Mouse (Mus musculus) kidney, postnatal 10 days (tissue): Measurements from ENCODE around the gene Slc16a8.

Experiments
- DNase-seq: peaks from one replicate; pipeline ENCODE4 v3.0.0; 2021; ENCODE audit warnings: mixed read lengths

The Slc16a8 gene

DNA sequence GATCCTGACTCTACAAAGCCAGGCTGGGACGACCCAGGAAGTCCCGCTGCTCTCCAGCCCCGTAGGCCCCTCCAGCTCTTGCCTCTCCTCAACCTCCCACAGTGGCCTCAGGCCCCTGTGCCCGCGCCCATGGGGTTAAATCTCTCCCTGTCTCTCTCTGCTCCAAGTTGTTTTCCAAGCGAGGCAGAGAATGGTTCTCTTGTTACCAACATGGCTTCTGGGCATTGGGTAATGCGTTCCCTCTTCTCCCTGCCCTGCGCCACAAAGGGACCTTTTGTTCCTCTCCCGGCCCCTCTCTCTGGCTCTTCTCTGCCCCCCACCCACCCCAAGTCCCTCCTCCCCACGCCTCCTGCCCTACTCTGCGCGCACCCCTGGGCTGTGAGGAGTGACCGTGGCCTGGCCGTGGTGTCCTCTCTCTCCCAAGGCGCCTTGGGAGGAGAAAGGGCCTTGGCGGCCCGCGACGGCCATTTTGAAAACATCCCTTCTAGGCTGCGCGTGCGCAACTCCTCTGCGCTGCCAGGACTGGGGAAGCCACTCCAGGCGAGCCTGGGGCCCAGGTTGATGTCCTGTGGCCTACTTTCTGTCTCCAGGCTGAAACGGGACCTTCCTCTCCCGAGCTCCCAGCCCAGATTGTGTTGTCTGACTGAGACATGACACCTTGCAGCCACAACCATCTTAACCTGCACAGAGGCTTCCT, 41.7 kb downstream of the Slc16a8 start:
- DNase-seq: no peak

DNA sequence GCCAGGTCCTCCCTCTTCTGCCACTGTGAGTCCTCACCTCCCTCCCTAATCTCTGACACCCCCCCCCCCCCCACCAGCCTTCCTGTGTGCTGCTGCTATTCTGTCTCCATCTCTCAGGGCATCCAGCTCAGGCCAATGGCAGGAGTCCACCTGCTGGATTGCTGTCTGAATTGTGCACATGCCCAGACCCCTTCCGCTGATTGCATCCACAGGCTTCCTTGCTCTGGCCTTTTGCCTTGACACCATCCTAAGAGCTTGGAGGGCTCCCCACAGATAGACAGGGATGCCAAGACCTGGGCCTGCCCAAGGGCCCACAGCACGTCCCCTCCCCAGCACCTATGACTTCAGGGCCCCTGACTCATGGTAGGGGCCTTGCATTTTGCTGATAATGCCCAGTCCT, 44.2 kb downstream of the Slc16a8 start:
- no peak for DNase-seq

DNA sequence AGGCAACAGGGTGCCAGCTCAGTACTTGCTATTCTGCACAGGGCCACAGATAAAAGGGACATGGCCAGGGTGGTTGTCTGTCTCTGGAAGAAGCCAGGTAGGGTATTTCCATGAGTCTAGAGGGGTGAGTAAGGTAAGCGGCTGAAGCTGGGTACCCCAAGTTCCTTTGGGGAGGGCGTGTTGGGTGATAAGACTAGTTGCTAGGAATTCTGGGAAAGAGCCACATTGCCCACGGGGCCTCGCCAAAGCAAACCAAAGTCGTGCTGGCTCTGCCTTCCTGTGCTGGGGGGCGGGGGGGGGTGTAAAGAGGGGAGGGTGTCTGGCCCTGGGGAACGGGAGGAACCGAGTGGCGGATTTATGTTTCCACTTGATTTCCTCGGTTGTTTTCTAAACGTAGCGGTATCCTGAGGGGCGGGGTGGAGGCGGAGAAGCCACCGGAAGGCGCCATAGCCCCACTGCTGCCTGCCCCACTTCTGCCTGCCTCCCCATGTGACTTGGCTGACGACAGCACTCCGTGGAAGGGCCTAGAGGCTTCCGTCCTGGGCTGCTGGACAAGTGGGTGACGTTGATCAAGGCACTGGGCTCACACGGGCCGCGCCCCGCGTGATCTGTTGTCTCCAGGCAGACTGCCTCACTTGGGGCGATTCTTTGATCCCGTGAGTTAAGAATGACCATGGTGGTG, 45.7 kb downstream of the Slc16a8 start:
- peak; percentile 69 for DNase-seq

DNA sequence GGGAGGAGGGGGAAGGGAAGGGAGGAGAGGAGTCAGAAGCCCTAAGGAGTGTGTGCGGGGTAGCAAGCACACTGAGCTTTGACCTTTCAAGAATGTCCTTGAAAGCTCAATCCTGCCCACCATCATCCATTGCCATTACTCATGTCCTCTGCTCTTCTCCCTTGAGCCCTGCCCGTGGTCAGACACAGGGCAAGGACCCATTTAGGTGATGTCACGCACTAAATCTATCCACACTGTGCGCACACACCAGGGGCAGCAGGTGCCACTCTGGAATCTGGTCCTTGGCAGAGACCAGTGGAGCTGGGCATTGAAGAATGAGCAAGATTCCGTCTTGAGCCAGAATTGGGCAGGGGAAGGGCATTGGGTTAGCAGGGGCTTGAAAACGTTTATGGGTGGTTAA, 46.4 kb downstream of the Slc16a8 start:
- DNase-seq: no peak

DNA sequence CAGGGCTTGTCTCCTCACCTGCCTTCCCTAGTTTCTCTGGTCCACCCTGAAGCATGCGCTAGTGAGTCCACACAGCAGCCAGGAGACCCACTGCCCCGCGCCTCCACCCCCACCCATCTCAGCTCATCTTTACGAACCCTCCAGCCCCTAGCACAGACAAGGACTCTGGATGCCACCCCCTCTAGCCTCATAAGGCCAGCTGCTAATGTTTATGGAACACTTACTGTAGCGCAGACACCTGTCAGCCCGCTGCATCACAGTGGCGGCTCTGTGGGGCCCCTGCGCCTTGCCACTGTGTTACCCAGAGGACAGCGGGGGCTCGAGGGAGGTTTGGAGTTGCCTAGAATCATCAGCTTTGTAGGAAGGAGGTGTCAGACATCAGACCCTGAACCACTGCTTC, 52.0 kb downstream of the Slc16a8 start:
- no peak for DNase-seq

DNA sequence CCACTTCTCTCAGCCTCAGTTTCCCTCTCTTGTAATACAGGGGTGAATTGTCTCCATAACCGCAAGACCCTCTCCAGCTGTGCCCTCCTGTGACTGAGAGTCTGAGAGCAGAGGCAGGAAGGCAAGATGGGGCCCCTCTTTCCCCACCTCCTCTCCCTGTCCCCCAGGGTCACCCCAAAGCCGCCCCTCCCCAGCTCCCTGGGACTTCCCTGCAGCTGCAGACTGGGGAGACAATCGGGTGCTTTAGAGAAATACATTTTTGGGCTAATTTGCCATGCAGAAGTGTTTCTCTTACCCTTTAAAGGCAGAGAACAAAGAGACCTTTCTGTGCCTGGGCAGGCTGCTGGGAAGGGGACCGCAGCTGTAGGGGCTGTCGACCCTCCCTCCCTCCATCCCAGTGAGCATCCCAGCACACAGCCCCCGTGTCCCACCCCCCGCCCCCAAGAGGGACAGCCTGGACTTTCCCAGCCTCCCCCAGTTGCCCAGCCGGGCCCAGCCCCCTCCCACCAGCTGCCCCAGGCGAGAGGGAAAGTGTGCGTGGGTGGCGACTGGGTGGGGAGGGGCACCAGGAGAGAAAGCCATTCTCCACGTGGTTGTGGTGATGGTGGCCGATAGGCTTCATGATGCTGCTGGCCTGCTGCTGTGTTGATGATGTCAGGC, 52.9 kb downstream of the Slc16a8 start:
- no peak for DNase-seq
